Mouse (Mus musculus): ENCODE results near the gene Nlrp1a. TPM values are rescaled to one million over a fixed set of nuclear protein-coding genes. Genes with fewer than 3 reads are reported as not detected.

Nlrp1a gene
- polyA plus RNA-seq (2012; ENCODE audit: insufficient read depth, insufficient read length, low replicate concordance, missing spikeins): not detected in 2 replicates

GRCm38 (mm10) chr11:71144661-71145060, at the start of gene Nlrp1a:
TSS of gene Nlrp1a (minus strand) at chr11:71144704.
- H3K4me1 ChIP-seq (ENCODE audit: control insufficient read depth, insufficient read depth, low read length): no peaks in the 10 kb centered on the region
- no peak within 1 kb of the TSS for H3K27ac ChIP-seq (ENCODE audit: insufficient read depth, low read depth, low read length)
- no peak for TF ChIP-seq POLR2A (IDR thresholded peaks at IDR 0.05; ENCODE audit: insufficient read depth, low read depth, low read length)
- no peak for TF ChIP-seq CTCF (IDR thresholded peaks at IDR 0.05; ENCODE audit: insufficient read depth, low read depth, low read length)
- 86% methylated on average over 3 of the region's 3 CpGs for WGBS
- H3K4me3 ChIP-seq (ENCODE audit: insufficient read depth, low read depth, low read length): no peak within 1 kb of the TSS

DNA sequence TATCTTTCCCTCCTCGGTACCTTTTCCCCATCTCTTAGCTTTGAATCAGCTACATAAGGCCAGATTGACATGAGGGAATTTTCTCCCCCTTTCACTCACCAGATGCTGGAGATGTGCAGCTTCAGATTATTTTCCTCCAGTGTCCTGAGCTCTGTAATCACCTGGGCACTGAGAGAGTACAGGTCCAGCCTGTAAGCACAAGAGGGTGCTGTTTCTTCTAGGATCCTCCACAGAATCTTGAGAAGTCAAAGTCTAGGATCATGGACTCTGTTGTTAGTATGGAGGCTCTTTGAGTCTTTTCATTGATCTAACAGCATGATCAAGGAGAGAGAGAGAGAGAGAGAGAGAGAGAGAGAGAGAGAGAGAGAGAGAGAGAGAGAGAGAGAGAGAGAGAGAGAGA, 25.1 kb upstream of the Nlrp1a start:
- 88% methylated on average over 1 of the region's 1 CpGs for WGBS
- TF ChIP-seq CTCF (IDR thresholded peaks at IDR 0.05; ENCODE audit: insufficient read depth, low read depth, low read length): no peak
- no peak for TF ChIP-seq POLR2A (IDR thresholded peaks at IDR 0.05; ENCODE audit: insufficient read depth, low read depth, low read length)
- Histone ChIP-seq H3K27ac (ENCODE audit: insufficient read depth, low read depth, low read length) (no peak overlapping the region), H3K4me3 (ENCODE audit: insufficient read depth, low read depth, low read length) (no peak overlapping the region), H3K4me1 (ENCODE audit: control insufficient read depth, insufficient read depth, low read length) (no peaks in the 10 kb centered on the region)

DNA sequence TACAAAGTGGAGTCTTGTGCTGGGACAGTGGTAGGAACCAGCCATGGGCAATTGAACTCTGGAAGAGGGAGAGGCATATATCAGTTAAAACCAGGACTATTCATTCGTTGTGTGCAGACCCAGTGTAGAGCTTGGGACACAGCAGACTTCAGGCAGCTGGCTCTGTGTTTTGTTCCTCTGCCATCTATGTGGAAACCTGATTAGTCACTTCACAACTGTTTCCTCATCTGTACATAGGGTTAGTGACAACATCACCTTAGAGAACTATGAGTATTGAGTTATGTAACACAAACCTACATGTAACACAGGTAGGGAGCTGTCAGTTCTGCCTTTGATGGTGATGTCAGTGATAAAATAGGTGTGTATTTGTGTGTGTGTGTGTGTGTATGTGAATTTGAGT, 19.6 kb upstream of the Nlrp1a start:
- Histone ChIP-seq H3K4me1 (ENCODE audit: control insufficient read depth, insufficient read depth, low read length) (no peaks in the 10 kb centered on the region), H3K27ac (ENCODE audit: insufficient read depth, low read depth, low read length) (no peak overlapping the region)
- 62% methylated on average over 1 of the region's 1 CpGs for WGBS

DNA sequence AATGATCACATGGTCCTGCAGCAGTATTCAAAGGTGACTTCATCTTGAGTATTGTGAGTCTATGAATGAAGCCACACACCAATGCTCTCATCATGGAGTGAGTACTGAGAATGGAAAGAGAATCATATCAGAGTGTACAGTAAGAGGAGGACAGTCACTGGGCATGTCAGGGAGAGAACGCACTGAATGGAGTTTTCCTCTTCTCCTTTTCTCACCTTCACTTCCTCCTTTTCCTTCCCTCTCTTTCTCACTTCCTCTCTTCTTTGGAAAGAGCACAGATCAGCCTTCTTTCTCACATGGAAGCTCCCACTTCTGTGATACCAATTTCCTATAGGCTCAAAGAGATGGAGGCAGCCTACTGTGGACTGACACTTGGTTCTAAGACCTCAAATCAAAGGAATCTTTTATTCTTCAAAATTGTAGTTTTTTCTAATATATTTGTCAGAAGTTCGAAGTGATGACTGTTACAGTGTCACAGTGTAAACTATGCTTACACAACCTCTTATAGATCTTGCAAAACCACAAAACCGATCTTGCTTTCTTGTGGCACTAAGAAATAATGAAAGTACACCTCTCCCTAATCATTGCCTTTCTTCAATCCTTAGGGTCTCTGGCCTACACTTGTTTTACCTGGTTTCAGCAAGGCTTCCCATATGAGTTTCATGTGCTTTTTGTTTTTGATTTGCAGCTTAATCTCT, 15.1 kb upstream of the Nlrp1a start:
- Histone ChIP-seq H3K4me3 (ENCODE audit: insufficient read depth, low read depth, low read length) (no peak overlapping the region), H3K27ac (ENCODE audit: insufficient read depth, low read depth, low read length) (no peak overlapping the region), H3K4me1 (ENCODE audit: control insufficient read depth, insufficient read depth, low read length) (no peaks in the 10 kb centered on the region)
- TF ChIP-seq POLR2A (IDR thresholded peaks at IDR 0.05; ENCODE audit: insufficient read depth, low read depth, low read length): no peak
- TF ChIP-seq CTCF (IDR thresholded peaks at IDR 0.05; ENCODE audit: insufficient read depth, low read depth, low read length): no peak
- 74% methylated on average over 3 of the region's 3 CpGs for WGBS

More for the DNA sequence above, 19.6 kb upstream of the Nlrp1a start:
- no peak for TF ChIP-seq CTCF (IDR thresholded peaks at IDR 0.05; ENCODE audit: insufficient read depth, low read depth, low read length)
- TF ChIP-seq POLR2A (IDR thresholded peaks at IDR 0.05; ENCODE audit: insufficient read depth, low read depth, low read length): no peak
- no peak overlapping the region for H3K4me3 ChIP-seq (ENCODE audit: insufficient read depth, low read depth, low read length)

DNA sequence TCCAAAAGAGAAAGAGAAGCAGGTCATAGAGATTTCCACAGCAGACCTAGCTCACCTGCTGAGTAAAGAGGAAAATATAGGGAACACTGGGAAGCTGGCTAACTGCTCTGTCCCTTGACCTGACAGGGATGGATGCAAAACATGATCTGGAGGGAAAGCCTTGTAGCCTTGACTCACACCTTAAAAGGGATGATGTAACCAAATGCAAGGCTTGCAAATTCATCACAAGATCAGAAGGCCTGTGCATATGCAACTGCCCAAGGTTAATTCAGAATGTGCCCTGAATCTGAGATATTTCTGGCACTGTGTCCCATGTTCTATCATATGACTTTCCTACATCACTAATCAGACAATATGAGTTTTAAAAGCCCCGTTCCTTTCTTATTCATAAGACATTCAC, 10.8 kb upstream of the Nlrp1a start:
- H3K27ac ChIP-seq (ENCODE audit: insufficient read depth, low read depth, low read length): no peak overlapping the region
- no peaks in the 10 kb centered on the region for H3K4me1 ChIP-seq (ENCODE audit: control insufficient read depth, insufficient read depth, low read length)
- TF ChIP-seq CTCF (IDR thresholded peaks at IDR 0.05; ENCODE audit: insufficient read depth, low read depth, low read length): no peak
- no peak for TF ChIP-seq POLR2A (IDR thresholded peaks at IDR 0.05; ENCODE audit: insufficient read depth, low read depth, low read length)
- no peak overlapping the region for H3K4me3 ChIP-seq (ENCODE audit: insufficient read depth, low read depth, low read length)
- WGBS: 66% methylated on average over 1 of the region's 1 CpGs

GRCm38 (mm10) chr11:71142031-71142430, 2.5 kb downstream of the Nlrp1a start:
- Histone ChIP-seq H3K4me1 (ENCODE audit: control insufficient read depth, insufficient read depth, low read length) (no peaks in the 10 kb centered on the region), H3K27ac (ENCODE audit: insufficient read depth, low read depth, low read length) (no peak overlapping the region), H3K4me3 (ENCODE audit: insufficient read depth, low read depth, low read length) (no peak overlapping the region)
- WGBS: 92% methylated on average over 1 of the region's 1 CpGs
- TF ChIP-seq POLR2A (IDR thresholded peaks at IDR 0.05; ENCODE audit: insufficient read depth, low read depth, low read length): no peak

GRCm38 (mm10) chr11:71107128-71107527, 37.4 kb downstream of the Nlrp1a start:
- 71% methylated on average over 2 of the region's 2 CpGs for WGBS
- Histone ChIP-seq H3K27ac (ENCODE audit: insufficient read depth, low read depth, low read length) (no peak overlapping the region), H3K4me1 (ENCODE audit: control insufficient read depth, insufficient read depth, low read length) (no peaks in the 10 kb centered on the region), H3K4me3 (ENCODE audit: insufficient read depth, low read depth, low read length) (no peak overlapping the region)
- no peak for TF ChIP-seq POLR2A (IDR thresholded peaks at IDR 0.05; ENCODE audit: insufficient read depth, low read depth, low read length)
- no peak for TF ChIP-seq CTCF (IDR thresholded peaks at IDR 0.05; ENCODE audit: insufficient read depth, low read depth, low read length)

GRCm38 (mm10) chr11:71106261-71107021, 38.1 kb downstream of the Nlrp1a start:
- Histone ChIP-seq H3K27ac (ENCODE audit: insufficient read depth, low read depth, low read length) (no peak overlapping the region), H3K4me3 (ENCODE audit: insufficient read depth, low read depth, low read length) (no peak overlapping the region), H3K4me1 (ENCODE audit: control insufficient read depth, insufficient read depth, low read length) (no peaks in the 10 kb centered on the region)
- TF ChIP-seq CTCF (IDR thresholded peaks at IDR 0.05; ENCODE audit: insufficient read depth, low read depth, low read length) (no peak), POLR2A (IDR thresholded peaks at IDR 0.05; ENCODE audit: insufficient read depth, low read depth, low read length) (no peak)

DNA sequence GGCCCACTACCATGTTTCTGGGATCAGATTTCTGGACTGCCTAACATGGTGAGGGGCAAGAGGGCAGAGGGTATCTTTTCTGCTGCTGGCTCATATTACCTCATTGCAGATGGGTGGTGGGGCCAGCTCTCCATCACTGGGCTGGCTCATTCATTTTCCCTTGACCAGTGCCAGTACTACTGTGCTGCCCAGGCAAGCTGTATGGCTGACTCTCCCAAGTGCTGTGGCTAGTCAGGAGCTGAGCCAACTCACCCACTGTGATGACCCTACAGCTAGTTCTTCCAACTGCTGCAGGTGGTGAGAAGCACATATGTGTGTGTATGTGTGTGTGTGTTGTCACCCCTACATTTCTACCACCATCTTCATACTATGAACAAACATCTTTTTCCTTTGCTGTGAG, 40.6 kb downstream of the Nlrp1a start:
- no peak for TF ChIP-seq CTCF (IDR thresholded peaks at IDR 0.05; ENCODE audit: insufficient read depth, low read depth, low read length)
- TF ChIP-seq POLR2A (IDR thresholded peaks at IDR 0.05; ENCODE audit: insufficient read depth, low read depth, low read length): no peak
- H3K27ac ChIP-seq (ENCODE audit: insufficient read depth, low read depth, low read length): no peak overlapping the region
- H3K4me3 ChIP-seq (ENCODE audit: insufficient read depth, low read depth, low read length): no peak overlapping the region
- no peaks in the 10 kb centered on the region for H3K4me1 ChIP-seq (ENCODE audit: control insufficient read depth, insufficient read depth, low read length)

Data from olfactory bulb, adult 2 months (tissue).